Comparison of ENCODE assay signal across 19 mouse cellular contexts in the genomic region with DNA sequence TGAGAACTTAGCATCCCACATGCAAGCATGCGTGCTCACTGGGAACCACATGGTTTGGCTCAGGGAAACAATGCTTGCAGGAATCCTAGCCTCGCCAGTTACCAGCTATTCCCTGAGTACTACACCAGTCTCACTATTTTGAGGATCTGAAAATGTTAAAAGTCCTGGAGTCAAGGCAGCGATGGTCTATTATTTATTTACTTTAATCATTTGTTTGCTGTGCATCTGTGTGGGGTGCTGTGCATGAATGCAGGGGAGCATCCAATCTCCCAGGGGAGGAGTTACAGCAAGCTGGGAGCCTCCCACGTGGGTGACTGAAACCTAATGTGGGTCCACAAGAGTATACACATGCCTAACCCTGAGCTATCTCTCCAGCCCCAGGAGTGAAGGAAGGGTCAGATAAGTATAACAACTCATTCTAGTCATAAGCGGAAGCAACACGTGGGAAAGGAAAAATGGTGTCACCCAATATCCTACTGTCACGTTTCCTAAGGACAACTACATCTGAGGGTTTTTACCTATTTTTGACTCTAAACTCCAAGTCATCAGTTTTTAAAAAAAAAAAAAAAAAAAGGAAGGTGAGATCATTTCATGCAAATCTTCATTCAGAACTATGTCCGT. TPM values are rescaled to one million over a fixed set of nuclear protein-coding genes. Genes with fewer than 3 reads are reported as not detected.
DNase-seq lines count a peak whose midpoint lies in the region; ATAC-seq and TF ChIP-seq lines count a peak whose summit lies in the region.
"Had no signal": no experiment of that assay in that cellular context is flagged by ENCODE, and none has a peak within 500 bp of the region (broad histone marks: within the 10 kb centered on the region; RNA-seq: fewer than 3 reads in every experiment).

No protein-coding gene starts in this region.

- TF ChIP-seq EP300 in MEL (IDR thresholded peaks at IDR 0.05; ENCODE audit: low read depth in 1 of 2, low read length in 2 of 2) = peak; percentile 89 to 94
- peak; percentile 92 for TF ChIP-seq EP300 in liver, postnatal 0 days (IDR thresholded peaks at IDR 0.05; ENCODE audit: low read depth)

- ATAC-seq in heart, embryonic 15.5 days (replicated peaks; ENCODE audit: insufficient number of reproducible peaks, insufficient read depth, low FRiP score, low read depth) = no peak
- ATAC-seq in erythroblast, adult 5-6 weeks (replicated peaks; ENCODE audit: low FRiP score, poor library complexity, severe bottlenecking) = peak; percentile 77
- peak; percentile 73 for ATAC-seq in liver, postnatal 0 days
- ATAC-seq: forebrain, embryonic 15.5 days; midbrain, embryonic 16.5 days; Patski had no signal

- TF ChIP-seq RAD21 in MEL (IDR thresholded peaks at IDR 0.05; ENCODE audit: low read depth, low read length) = no peak

- no peak overlapping the region for H3K9ac ChIP-seq in heart, embryonic 15.5 days
- H3K9ac ChIP-seq in MEL (ENCODE audit: control insufficient read depth, low read depth, low read length, poor library complexity, severe bottlenecking) = peak overlapping the region; percentile 35; the same call in 1 of the 2 replicates
- H3K9ac ChIP-seq in liver, postnatal 0 days (replicated peaks) = no peak overlapping the region
- H3K9ac ChIP-seq: embryonic facial prominence, embryonic 15.5 days; forebrain, embryonic 15.5 days; kidney, embryonic 15.5 days; limb, embryonic 15.5 days had no signal

- no peak overlapping the region for H3K27ac ChIP-seq in heart, embryonic 15.5 days
- H3K27ac ChIP-seq in MEL (ENCODE audit: control insufficient read depth, low read depth, low read length) = peak overlapping the region; percentile 43
- H3K27ac ChIP-seq in liver, postnatal 0 days (ENCODE audit: low read depth) = peak overlapping the region; percentile 60; the same call in 1 of the 2 replicates
- H3K27ac ChIP-seq: forebrain, embryonic 15.5 days; kidney, embryonic 15.5 days; layer of hippocampus, adult 2 months; left cerebral cortex, adult 2 months; limb, embryonic 15.5 days had no signal

- 46% methylated on average over 8 of the region's 8 CpGs for WGBS in heart, embryonic 15.5 days
- 55% methylated on average over 8 of the region's 8 CpGs for WGBS in liver, postnatal 0 days (ENCODE audit: insufficient replicate concordance)

- H3K4me2 ChIP-seq in heart, embryonic 15.5 days = peak overlapping the region; percentile 21; the same call in 1 of the 2 replicates
- peak overlapping the region; percentile 77 for H3K4me2 ChIP-seq in liver, postnatal 0 days (ENCODE audit: low read depth, low read length)
- H3K4me2 ChIP-seq: embryonic facial prominence, embryonic 15.5 days; forebrain, embryonic 15.5 days; kidney, embryonic 15.5 days; limb, embryonic 15.5 days had no signal

- no peaks in the 10 kb centered on the region for H3K36me3 ChIP-seq in heart, embryonic 15.5 days
- peaks cover 5 to 39% of the 10 kb centered on the region in 2 experiments for H3K36me3 ChIP-seq in MEL (ENCODE audit: control insufficient read depth in 1 of 2, insufficient read depth in 2 of 2, low read length in 2 of 2)
- H3K36me3 ChIP-seq in liver, postnatal 0 days (replicated peaks; ENCODE audit: insufficient read depth, low read length) = peaks cover 5% of the 10 kb centered on the region
- H3K36me3 ChIP-seq: embryonic facial prominence, embryonic 15.5 days; forebrain, embryonic 15.5 days; kidney, embryonic 15.5 days; limb, embryonic 15.5 days had no signal

- TF ChIP-seq CTCF in MEL (IDR thresholded peaks at IDR 0.05 in 2 of 3, conservative IDR thresholded peaks at IDR 0.05 in 1 of 3; ENCODE audit: control insufficient read depth in 1 of 3, insufficient read depth in 1 of 3, low read depth in 2 of 3, low read length in 3 of 3, poor library complexity in 1 of 3, severe bottlenecking in 1 of 3) = no peak
- no peak for TF ChIP-seq CTCF in liver, postnatal 0 days (IDR thresholded peaks at IDR 0.05; ENCODE audit: low read depth)

- peaks cover 46% of the 10 kb centered on the region for H3K4me1 ChIP-seq in heart, embryonic 15.5 days (replicated peaks)
- H3K4me1 ChIP-seq in MEL (ENCODE audit: control insufficient read depth in 1 of 2, insufficient read depth in 2 of 2, low read length in 2 of 2) = peaks cover 27 to 32% of the 10 kb centered on the region in 2 experiments
- H3K4me1 ChIP-seq in liver, postnatal 0 days (ENCODE audit: insufficient read depth) = peaks cover 28% of the 10 kb centered on the region

- intact Hi-C loops in heart, postnatal 36 days (cut with DNase I) = no loop called here

- no peaks in the 10 kb centered on the region for H3K27me3 ChIP-seq in heart, embryonic 15.5 days
- no peaks in the 10 kb centered on the region for H3K27me3 ChIP-seq in MEL (ENCODE audit: control insufficient read depth in 1 of 2, insufficient read depth in 2 of 2, low read length in 2 of 2)
- H3K27me3 ChIP-seq in liver, postnatal 0 days (ENCODE audit: insufficient read depth, low read length) = no peaks in the 10 kb centered on the region
- H3K27me3 ChIP-seq: embryonic facial prominence, embryonic 15.5 days; forebrain, embryonic 15.5 days; kidney, embryonic 15.5 days; limb, embryonic 15.5 days; Patski had no signal

- no peak overlapping the region for H3K4me3 ChIP-seq in heart, embryonic 15.5 days
- H3K4me3 ChIP-seq in MEL (ENCODE audit: control insufficient read depth in 1 of 2, insufficient read depth in 1 of 2, low read depth in 2 of 2, low read length in 2 of 2) = peak overlapping the region; percentile 8 to 19; a peak in 3 of 4 replicates
- H3K4me3 ChIP-seq in liver, postnatal 0 days (ENCODE audit: low read depth, low read length) = no peak overlapping the region
- H3K4me3 ChIP-seq: embryonic facial prominence, embryonic 15.5 days; forebrain, embryonic 15.5 days; kidney, embryonic 15.5 days; layer of hippocampus, adult 2 months; left cerebral cortex, adult 2 months; limb, embryonic 15.5 days had no signal

- no peaks in the 10 kb centered on the region for H3K9me3 ChIP-seq in heart, embryonic 15.5 days (replicated peaks)
- H3K9me3 ChIP-seq in MEL (replicated peaks; ENCODE audit: insufficient read depth, low read length) = no peaks in the 10 kb centered on the region
- H3K9me3 ChIP-seq in liver, postnatal 0 days (ENCODE audit: low read length) = no peaks in the 10 kb centered on the region
- H3K9me3 ChIP-seq: embryonic facial prominence, embryonic 15.5 days; forebrain, embryonic 15.5 days; kidney, embryonic 15.5 days; limb, embryonic 15.5 days had no signal

- DNase-seq in heart, postnatal 36 days = no peak
- DNase-seq in MEL (ENCODE audit: low read depth, low spot score) = peak; percentile 89
- peak; percentile 44 for DNase-seq in liver, postnatal 0 days
- no peak for DNase-seq in cerebellum, adult 9-10 months
- DNase-seq in thymus, postnatal 4 days = no peak
- DNase-seq: cerebellum, postnatal 25 days; gastrocnemius, postnatal 10 days; lung, postnatal 4 days; right cerebral cortex, postnatal 4 days had no signal

- H3K79me2 ChIP-seq in MEL (ENCODE audit: control insufficient read depth, insufficient read depth, low read length, poor library complexity) = peaks cover 58% of the 10 kb centered on the region

- TF ChIP-seq POLR2A in MEL (IDR thresholded peaks at IDR 0.05; ENCODE audit: control insufficient read depth in 1 of 2, insufficient read depth in 1 of 2, low read depth in 1 of 2, low read length in 2 of 2, poor library complexity in 1 of 2) = no peak

TF ChIP-seq in MEL, 35 proteins besides CTCF, POLR2A, EP300 and RAD21 (continues in another document):
- TF ChIP-seq GABPA (IDR thresholded peaks at IDR 0.05; ENCODE audit: low read depth, low read length) (no peak), ZC3H11A (IDR thresholded peaks at IDR 0.05; ENCODE audit: low read depth, low read length) (no peak), RCOR1 (IDR thresholded peaks at IDR 0.05; ENCODE audit: low read depth, low read length) (peak; percentile 65; the same call in 1 of the 2 replicates), ZNF384 (IDR thresholded peaks at IDR 0.05; ENCODE audit: low read depth, low read length) (peak; percentile 76), CHD2 (IDR thresholded peaks at IDR 0.05; ENCODE audit: low read length) (no peak), POLR2AphosphoS2 (IDR thresholded peaks at IDR 0.05; ENCODE audit: low read length) (no peak), BHLHE40 (IDR thresholded peaks at IDR 0.05; ENCODE audit: borderline replicate concordance, low read depth, low read length) (peak; percentile 95), ETS1 (IDR thresholded peaks at IDR 0.05; ENCODE audit: low read depth, low read length) (peak; percentile 95), NRF1 (IDR thresholded peaks at IDR 0.05; ENCODE audit: insufficient read depth, low read depth, low read length, poor library complexity, severe bottlenecking) (no peak), CHD1 (IDR thresholded peaks at IDR 0.05; ENCODE audit: low read depth, low read length) (no peak), HCFC1 (IDR thresholded peaks at IDR 0.05; ENCODE audit: low read depth, low read length) (no peak), E2F4 (IDR thresholded peaks at IDR 0.05; ENCODE audit: borderline replicate concordance, low read depth, low read length) (no peak), USF1 (IDR thresholded peaks at IDR 0.05; ENCODE audit: low read depth, low read length) (peak; percentile 76), JUND (IDR thresholded peaks at IDR 0.05; ENCODE audit: low read depth, low read length) (0 out of 2 replicates have a peak, but pooled peaks have one; percentile 25), MEF2A (IDR thresholded peaks at IDR 0.05; ENCODE audit: extremely low read depth, insufficient replicate concordance, low read depth, low read length, poor library complexity, severe bottlenecking) (no peak), MAFK (IDR thresholded peaks at IDR 0.05; ENCODE audit: borderline replicate concordance, low read depth, low read length) (no peak; the same call in 1 of the 2 replicates), TCF12 (IDR thresholded peaks at IDR 0.05; ENCODE audit: low read depth, low read length) (peak; percentile 95), SIN3A (IDR thresholded peaks at IDR 0.05; ENCODE audit: low read length) (peak; percentile 97), MYC (IDR thresholded peaks at IDR 0.05; ENCODE audit: low read depth, low read length) (peak; percentile 98), TBP (IDR thresholded peaks at IDR 0.05; ENCODE audit: low read depth, low read length) (peak; percentile 55; the same call in 1 of the 2 replicates)

RNA-seq across cellular contexts. Expression of a gene that starts 9.4 kb away (rescaled TPM):
- 6.2 and 8.6 TPM in 2 replicates for polyA plus RNA-seq in heart, embryonic 15.5 days (2015; fragmentation: Nextera tagmentation; extraction: Ambion mirVana)
- total RNA-seq in heart, postnatal 36 days (2021) = 10 to 100 TPM; 32.9 to 35.9 TPM
- total RNA-seq in MEL (2012; rRNA removed) = 11.4 and 12.7 TPM in 2 replicates
- polyA plus RNA-seq in MEL (2012; ENCODE audit: insufficient read depth in 1 of 2, insufficient read length in 2 of 2, low read depth in 1 of 2, low replicate concordance in 2 of 2, missing spikeins in 1 of 2) = 100 to 1,000 TPM in 1 of 2 experiments, 10 to 100 TPM in 1; 48.8 to 196 TPM
- 214 and 220 TPM in 2 replicates for total RNA-seq in erythroblast, adult 5-6 weeks (2015; ENCODE audit: low replicate concordance)
- total RNA-seq in erythroblast, adult 5-6 weeks (2017; ENCODE audit: low replicate concordance) = 159 and 168 TPM in 2 replicates
- polyA plus RNA-seq in liver, postnatal 0 days (2015; fragmentation: Nextera tagmentation; extraction: Ambion mirVana) = 4.8 and 6.1 TPM in 2 replicates

Comparison
In these comparisons a context has a peak if more than half of its experiments do, and no peak if none do; other contexts are left out.
1. H3K4me3 ChIP-seq: peak in MEL (2 of 2); none in heart, embryonic 15.5 days (single experiment) and liver, postnatal 0 days (single experiment).
2. DNase-seq: peak in MEL (single experiment) and liver, postnatal 0 days (single experiment); none in heart, postnatal 36 days (0 of 2), cerebellum, adult 9-10 months (single experiment) and thymus, postnatal 4 days (single experiment).
3. RNA of a gene that starts 9.4 kb away (total RNA-seq): 159 to 220 TPM in erythroblast, adult 5-6 weeks; 32.9 to 35.9 TPM in heart, postnatal 36 days and 11.4 to 12.7 TPM in MEL; every median in the first group is over 4 times any median in the second.